Mouse (Mus musculus) embryonic fibroblast, embryonic 13.5 days (primary cell): ENCODE measurements around the gene Ccdc159.

Experiments
- CTCF ChIP-seq: IDR thresholded peaks from 2 replicates; pipeline ENCODE4 v1.5.1; 2011; ENCODE audit warnings: mild to moderate bottlenecking, control low read depth, low read length, moderate library complexity, borderline replicate concordance; ENCODE audit not compliant: insufficient read depth
- POLR2A ChIP-seq: IDR thresholded peaks from 2 replicates; pipeline ENCODE4 v1.6.1; 2011; ENCODE audit warnings: low read depth, mild to moderate bottlenecking, control low read depth, low read length, moderate library complexity

DNA sequence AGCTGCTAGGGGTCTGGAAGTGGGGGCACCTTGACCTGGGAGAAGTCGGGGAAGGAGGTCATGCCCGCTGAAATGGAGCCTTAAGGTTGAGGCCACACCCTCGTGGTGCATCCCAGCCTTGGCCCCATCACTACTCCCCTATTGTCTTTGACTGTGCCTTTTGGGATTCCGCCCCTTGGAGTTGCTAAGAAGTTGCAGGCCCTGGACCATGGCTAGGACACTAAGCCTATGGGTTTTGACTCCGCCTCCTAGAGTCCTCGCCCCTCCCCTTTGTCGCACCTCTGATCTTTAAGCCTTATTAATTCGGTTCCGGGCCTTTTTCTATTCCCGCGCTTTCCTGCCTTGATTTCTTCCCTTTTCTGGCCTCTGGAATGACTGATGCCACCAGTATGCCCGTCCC is 16.4 kb downstream of the Ccdc159 start:
- no peak for TF ChIP-seq POLR2A
- TF ChIP-seq CTCF, result no peak
